In genomic region chr6:39848766-39849165, GRCm38 (mm10) we compare ENCODE assay signal across 8 mouse cellular contexts. TPM values are rescaled to one million over a fixed set of nuclear protein-coding genes. Genes with fewer than 3 reads are reported as not detected.
A peak's percentile ranks its signal among the peaks of the same experiment; 100 is the strongest.
DNase-seq lines count a peak whose midpoint lies in the region; ATAC-seq and TF ChIP-seq lines count a peak whose summit lies in the region.

No protein-coding gene starts in this region.

- H3K9ac ChIP-seq in intestine, postnatal 0 days (ENCODE audit: low read depth, low read length) = no peak overlapping the region
- no peak overlapping the region for H3K9ac ChIP-seq in intestine, embryonic 15.5 days

- no peaks in the 10 kb centered on the region for H3K4me1 ChIP-seq in intestine, postnatal 0 days (replicated peaks; ENCODE audit: control insufficient read depth, insufficient read depth, low read length)
- no peaks in the 10 kb centered on the region for H3K4me1 ChIP-seq in intestine, embryonic 15.5 days (replicated peaks)
- no peaks in the 10 kb centered on the region for H3K4me1 ChIP-seq in thymus, adult 2 months (replicated peaks; ENCODE audit: control insufficient read depth, insufficient read depth, low read length)
- no peaks in the 10 kb centered on the region for H3K4me1 ChIP-seq in cortical plate, adult 2 months (ENCODE audit: control insufficient read depth, insufficient read depth, low read length)

- H3K27ac ChIP-seq in intestine, postnatal 0 days (ENCODE audit: low read depth, low read length) = no peak overlapping the region
- no peak overlapping the region for H3K27ac ChIP-seq in intestine, embryonic 15.5 days
- no peak overlapping the region for H3K27ac ChIP-seq in thymus, adult 2 months (ENCODE audit: control insufficient read depth, insufficient read depth, low read length)
- no peak overlapping the region for H3K27ac ChIP-seq in cortical plate, adult 2 months (ENCODE audit: insufficient read depth, low read length)

- WGBS in intestine, postnatal 0 days = 33% methylated on average over 7 of the region's 7 CpGs
- WGBS in intestine, embryonic 15.5 days = 42% methylated on average over 7 of the region's 7 CpGs
- 28% methylated on average over 7 of the region's 7 CpGs for WGBS in thymus, adult 2 months

- H3K36me3 ChIP-seq in intestine, postnatal 0 days (ENCODE audit: control insufficient read depth, insufficient read depth) = no peaks in the 10 kb centered on the region
- H3K36me3 ChIP-seq in intestine, embryonic 15.5 days = no peaks in the 10 kb centered on the region
- H3K36me3 ChIP-seq in thymus, adult 2 months (ENCODE audit: control insufficient read depth, insufficient read depth, low read length) = no peaks in the 10 kb centered on the region
- no peaks in the 10 kb centered on the region for H3K36me3 ChIP-seq in splenic B cell, adult 2 months (ENCODE audit: control insufficient read depth, insufficient read depth, low read length, poor library complexity, severe bottlenecking)

- no peaks in the 10 kb centered on the region for H3K9me3 ChIP-seq in intestine, postnatal 0 days (ENCODE audit: control insufficient read depth)
- H3K9me3 ChIP-seq in intestine, embryonic 15.5 days = no peaks in the 10 kb centered on the region

- no peak for ATAC-seq in intestine, postnatal 0 days
- ATAC-seq in intestine, embryonic 15.5 days = no peak

- TF ChIP-seq CTCF in intestine, postnatal 0 days (IDR thresholded peaks at IDR 0.05; ENCODE audit: low read depth) = peak; percentile 60
- peak; percentile 55; the same call in 1 of the 2 replicates for TF ChIP-seq CTCF in thymus, adult 2 months (IDR thresholded peaks at IDR 0.05; ENCODE audit: borderline replicate concordance, control insufficient read depth, extremely low read depth, insufficient read depth, low read length, poor library complexity)
- TF ChIP-seq CTCF in cortical plate, adult 2 months (IDR thresholded peaks at IDR 0.05; ENCODE audit: extremely low read depth, insufficient read depth, low read length) = peak; percentile 45; the same call in 1 of the 2 replicates

- no peak overlapping the region for H3K4me3 ChIP-seq in intestine, postnatal 0 days (ENCODE audit: low read depth, low read length)
- no peak overlapping the region for H3K4me3 ChIP-seq in intestine, embryonic 15.5 days (replicated peaks)
- H3K4me3 ChIP-seq in thymus, adult 2 months (ENCODE audit: control insufficient read depth, insufficient read depth, low read length) = no peak overlapping the region
- H3K4me3 ChIP-seq in cortical plate, adult 2 months (ENCODE audit: insufficient read depth, low read length) = no peak overlapping the region

- DNase-seq in thymus, adult 2 months = peak; percentile 7
- no peak for DNase-seq in thymus, postnatal 10 days (ENCODE audit: low spot score in 2 of 2)
- DNase-seq in splenic B cell, adult 2 months (ENCODE audit: low read depth, low spot score) = peak; percentile 6
- no peak for DNase-seq in right cerebral cortex, postnatal 25 days
- DNase-seq in layer of hippocampus, adult 9-10 months (ENCODE audit: low spot score) = no peak

- H3K4me2 ChIP-seq in intestine, postnatal 0 days (replicated peaks; ENCODE audit: low read depth) = no peak overlapping the region
- H3K4me2 ChIP-seq in intestine, embryonic 15.5 days (replicated peaks) = no peak overlapping the region

- TF ChIP-seq POLR2A in thymus, adult 2 months (IDR thresholded peaks at IDR 0.05; ENCODE audit: control insufficient read depth, extremely low read depth, insufficient read depth, low read length, poor library complexity) = no peak
- TF ChIP-seq POLR2A in cortical plate, adult 2 months (IDR thresholded peaks at IDR 0.05; ENCODE audit: extremely low read depth, insufficient read depth, low read length) = no peak

- H3K27me3 ChIP-seq in intestine, postnatal 0 days (replicated peaks; ENCODE audit: control insufficient read depth, insufficient read depth, low read length) = no peaks in the 10 kb centered on the region
- no peaks in the 10 kb centered on the region for H3K27me3 ChIP-seq in intestine, embryonic 15.5 days (replicated peaks)
- H3K27me3 ChIP-seq in thymus, adult 2 months (ENCODE audit: control insufficient read depth, insufficient read depth, low read length) = no peaks in the 10 kb centered on the region
- no peaks in the 10 kb centered on the region for H3K27me3 ChIP-seq in splenic B cell, adult 2 months (ENCODE audit: control insufficient read depth, insufficient read depth, low read length, poor library complexity, severe bottlenecking)

RNA-seq across cellular contexts. Expression of gene Tmem178b, which starts 24.3 kb away (rescaled TPM):
- 0.60 and 0.82 TPM in 2 replicates for polyA plus RNA-seq in intestine, postnatal 0 days (2015; fragmentation: Nextera tagmentation; extraction: Ambion mirVana)
- polyA plus RNA-seq in intestine, embryonic 15.5 days (2015; fragmentation: Nextera tagmentation; extraction: Ambion mirVana) = 0.68 and 1.4 TPM in 2 replicates
- 0.11 and 0.13 TPM in 2 replicates for polyA plus RNA-seq in thymus, adult 2 months (2012; rRNA removed)
- 98.1 and 101 TPM in 2 replicates for polyA plus RNA-seq in cortical plate, adult 2 months (2012; rRNA removed)

RNA-seq across cellular contexts. Expression of gene Mrps33, which starts 38.0 kb away (rescaled TPM):
- polyA plus RNA-seq in intestine, postnatal 0 days (2015; fragmentation: Nextera tagmentation; extraction: Ambion mirVana) = 194 and 209 TPM in 2 replicates
- polyA plus RNA-seq in intestine, embryonic 15.5 days (2015; fragmentation: Nextera tagmentation; extraction: Ambion mirVana) = 175 and 192 TPM in 2 replicates
- 77.9 and 96.3 TPM in 2 replicates for polyA plus RNA-seq in thymus, adult 2 months (2012; rRNA removed)
- 305 and 307 TPM in 2 replicates for polyA plus RNA-seq in cortical plate, adult 2 months (2012; rRNA removed)

Comparison
In these comparisons a context has a peak if more than half of its experiments do, and no peak if none do; other contexts are left out.
1. DNase-seq: peak in thymus, adult 2 months (single experiment) and splenic B cell, adult 2 months (single experiment); none in thymus, postnatal 10 days (0 of 2), right cerebral cortex, postnatal 25 days (single experiment) and layer of hippocampus, adult 9-10 months (single experiment).
2. RNA of gene Tmem178b, which starts 24.3 kb away (polyA plus RNA-seq): 98.1 to 101 TPM in cortical plate, adult 2 months; 0.68 to 1.4 TPM in intestine, embryonic 15.5 days, 0.60 to 0.82 TPM in intestine, postnatal 0 days and 0.11 to 0.13 TPM in thymus, adult 2 months; every median in the first group is over 10 times any median in the second.
3. Peak in every context shown above with its lines, with median percentiles within 50 percentile points of each other: CTCF ChIP-seq.